Mouse (Mus musculus): Measurements from ENCODE around the gene Aagab.

DNA sequence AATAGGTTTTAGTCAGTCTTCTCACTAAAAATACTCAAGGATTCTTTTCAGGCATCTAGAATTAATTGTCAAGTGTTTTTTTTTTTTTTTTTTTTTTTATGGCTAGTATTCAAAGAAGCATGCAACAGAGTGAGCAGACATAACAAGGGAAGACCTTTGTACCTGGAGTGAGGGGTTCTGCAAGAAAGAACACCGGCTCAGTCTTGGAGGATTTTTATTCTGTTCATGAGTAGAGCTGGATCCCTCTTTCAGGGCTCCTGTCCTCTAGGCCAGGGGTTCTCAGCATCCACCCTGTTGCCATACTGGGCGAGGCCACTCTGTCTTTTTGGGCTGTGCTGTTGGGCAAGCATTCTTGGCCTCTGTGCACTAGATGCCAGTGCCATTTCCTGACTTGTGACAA is 7.3 kb downstream of the Aagab start:
- TF ChIP-seq CTCF (IDR thresholded peaks at IDR 0.05; ENCODE audit: low read depth) (no peak), EP300 (IDR thresholded peaks at IDR 0.05; ENCODE audit: low read depth) (no peak)
